Mouse (Mus musculus) urinary bladder, postnatal 25 days (tissue): ENCODE results near the gene Ano6.

Source experiments
- DNase-seq: peaks from one replicate; pipeline ENCODE4 v3.0.0; 2022; ENCODE audit warnings: low spot score

The Ano6 gene

GRCm38 (mm10) chr15:95976156-95976876, 185.7 kb downstream of the Ano6 start:
- no peak for DNase-seq

DNA sequence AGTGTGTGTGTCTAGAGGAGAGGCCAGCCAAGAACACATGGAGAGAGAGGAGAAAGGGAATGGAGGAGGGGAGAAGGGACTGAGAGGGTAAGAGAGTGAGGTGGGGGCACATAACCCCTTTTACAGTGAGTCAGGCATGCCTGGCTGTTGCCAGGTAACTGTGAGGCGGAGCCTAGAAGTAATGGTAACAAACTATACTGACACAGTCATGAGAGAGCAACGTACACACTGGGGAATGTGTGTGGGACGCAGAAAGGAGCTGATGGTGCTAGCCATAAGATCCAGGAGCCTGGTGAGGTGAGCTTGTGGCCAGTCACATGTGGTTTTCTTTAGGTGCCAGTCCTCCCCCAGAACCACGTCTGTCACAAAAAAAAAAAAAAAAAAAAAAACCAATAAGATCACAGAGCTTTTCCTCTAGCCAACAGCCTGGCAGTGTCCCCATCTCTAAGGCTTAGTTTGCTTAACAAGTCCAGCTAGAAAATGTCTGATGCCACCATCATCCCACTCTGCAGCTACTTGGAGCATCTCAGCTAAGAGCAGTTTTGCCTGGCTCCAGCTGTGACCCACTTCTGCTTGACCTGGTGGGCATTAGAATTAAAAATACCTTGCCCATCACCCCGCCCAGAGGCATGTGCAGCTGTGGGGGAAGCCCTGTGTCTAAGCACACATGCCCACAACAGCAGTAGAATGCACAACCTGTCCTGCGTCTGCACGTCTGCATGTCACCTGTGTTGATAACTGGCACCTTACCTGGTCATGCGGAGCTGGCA, 186.7 kb downstream of the Ano6 start:
- no peak for DNase-seq

DNA sequence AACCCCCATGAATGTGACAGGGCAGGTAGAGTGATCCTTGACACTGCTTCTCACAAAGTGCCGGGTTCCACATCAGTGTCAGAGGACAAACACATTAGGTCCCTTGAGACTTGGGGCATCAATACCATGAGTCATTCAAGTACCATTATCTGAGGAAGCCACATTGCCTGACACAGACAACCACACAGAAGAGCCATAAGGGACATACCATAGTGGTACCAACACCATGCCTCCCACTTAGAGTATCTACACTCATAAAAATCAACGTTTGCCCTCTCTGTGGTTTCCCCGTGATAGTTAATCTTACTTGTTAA, 187.3 kb downstream of the Ano6 start:
- no peak for DNase-seq

- DNase-seq = no peak
Observed at GRCm38 (mm10) chr15:95980641-95981040, 190.0 kb downstream of the Ano6 start.

GRCm38 (mm10) chr15:95987916-95988315, 197.3 kb downstream of the Ano6 start:
- no peak for DNase-seq

DNA sequence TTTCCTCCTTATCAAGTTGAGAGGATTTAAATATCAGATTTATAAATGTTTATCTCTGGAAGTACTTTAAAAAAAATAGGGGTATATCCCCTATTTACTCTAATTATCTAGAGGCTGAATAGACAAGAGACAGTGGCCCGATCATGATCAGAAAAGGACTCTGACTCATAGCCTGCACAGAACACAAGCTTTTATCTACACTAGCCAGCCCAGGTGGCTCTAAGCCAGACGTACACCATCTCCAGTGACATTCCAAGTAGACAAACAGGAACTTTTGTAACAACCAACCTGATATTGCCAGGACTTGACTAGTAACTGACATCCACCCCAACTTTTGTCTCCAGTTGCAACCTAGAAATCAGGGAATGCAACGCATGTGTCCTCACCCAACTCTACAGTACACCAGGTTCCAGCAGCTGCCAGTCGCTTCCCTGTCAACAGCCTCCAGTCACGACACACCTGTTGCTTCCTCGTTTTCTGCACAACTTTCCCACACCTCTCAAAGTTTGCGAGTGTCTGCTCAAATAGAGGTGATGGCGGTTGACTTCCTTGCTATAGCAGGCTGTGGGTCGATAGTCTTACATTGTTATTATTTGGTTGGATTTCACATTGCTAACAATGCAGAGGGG, 199.0 kb downstream of the Ano6 start:
- DNase-seq = no peak

DNA sequence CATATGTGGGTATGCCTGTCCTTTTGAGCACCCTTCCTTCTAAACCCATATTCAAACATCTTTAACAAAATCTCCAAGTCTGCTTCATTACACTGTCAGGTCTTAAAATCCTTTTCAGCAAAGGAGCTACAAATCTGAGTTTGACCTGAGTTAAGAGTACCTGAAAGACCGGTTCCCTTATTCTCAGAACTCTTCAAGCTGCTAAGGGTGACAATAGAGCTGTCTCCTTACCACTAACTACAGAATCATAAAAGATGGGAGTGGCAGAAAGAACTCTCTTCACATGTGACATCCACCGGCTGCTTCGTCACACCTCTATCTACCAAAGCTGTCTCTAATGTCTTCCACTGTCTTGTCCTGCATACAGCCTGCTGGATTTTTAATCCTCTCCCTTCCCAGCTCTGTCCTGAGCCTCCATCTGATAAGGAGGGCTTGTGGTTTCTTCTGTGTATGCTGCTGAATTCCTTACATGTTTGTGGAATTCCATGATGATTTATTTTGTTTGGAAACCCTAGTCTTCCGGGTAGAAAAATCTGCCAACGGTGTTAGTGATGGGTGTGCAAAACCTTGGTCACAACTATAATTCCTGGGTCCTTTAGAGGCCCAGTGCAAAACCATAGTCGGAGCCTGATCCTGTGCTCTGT, 212.4 kb downstream of the Ano6 start:
- no peak for DNase-seq

DNA sequence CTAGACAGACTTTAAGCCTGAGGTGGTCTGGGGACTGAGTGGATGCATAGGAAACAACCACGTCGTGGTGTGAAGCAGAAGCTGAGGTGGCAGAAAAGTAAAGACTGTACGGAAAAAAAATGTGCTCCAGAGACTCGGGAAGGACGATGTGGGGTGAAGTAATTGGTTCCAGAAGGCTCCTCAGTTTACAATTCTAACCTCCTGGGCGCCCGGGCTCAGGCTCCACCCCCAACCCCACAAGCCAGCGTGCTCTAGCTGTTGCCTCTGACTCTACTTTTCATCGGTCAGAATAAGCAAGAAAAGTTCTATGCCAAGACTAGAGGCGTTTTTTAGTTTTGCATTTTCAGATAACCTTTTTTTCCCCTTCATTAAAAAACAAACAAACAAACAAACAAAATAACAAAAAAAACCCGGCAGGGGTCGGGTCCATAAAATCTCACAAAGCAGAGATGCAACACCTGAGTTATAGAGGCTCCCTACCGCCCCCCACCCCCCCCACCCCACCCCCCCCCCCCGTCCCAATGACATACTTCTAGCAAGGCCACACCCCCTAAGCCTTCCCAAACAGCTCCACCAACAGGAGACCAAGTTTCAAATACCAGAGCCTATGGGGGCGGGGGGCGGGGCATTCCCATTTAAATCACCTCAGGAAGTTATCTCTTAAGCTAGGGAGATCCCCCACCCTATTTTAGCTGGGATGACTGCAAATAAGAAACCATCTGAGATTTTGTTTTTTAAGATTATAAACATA, 221.2 kb downstream of the Ano6 start:
- no peak for DNase-seq

DNA sequence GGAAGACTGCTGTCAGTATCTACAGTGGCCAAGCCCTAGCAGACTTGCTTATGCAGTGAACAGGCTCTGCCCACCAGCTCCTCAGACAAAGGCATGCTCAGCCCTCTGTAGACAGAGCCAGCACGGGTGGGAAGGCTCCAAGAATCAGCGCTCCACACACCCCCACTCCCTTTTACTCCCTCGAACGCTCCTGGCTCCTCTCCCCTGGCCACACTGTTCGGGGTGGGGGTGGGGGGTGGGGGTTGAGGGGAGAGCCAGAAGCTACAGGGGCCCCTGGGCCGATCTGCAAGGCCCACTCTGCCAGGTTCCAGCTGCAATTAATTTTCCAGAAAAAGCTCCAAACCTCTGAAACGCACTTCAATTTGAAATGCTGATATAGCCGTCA, 221.7 kb downstream of the Ano6 start:
- DNase-seq = no peak

DNA sequence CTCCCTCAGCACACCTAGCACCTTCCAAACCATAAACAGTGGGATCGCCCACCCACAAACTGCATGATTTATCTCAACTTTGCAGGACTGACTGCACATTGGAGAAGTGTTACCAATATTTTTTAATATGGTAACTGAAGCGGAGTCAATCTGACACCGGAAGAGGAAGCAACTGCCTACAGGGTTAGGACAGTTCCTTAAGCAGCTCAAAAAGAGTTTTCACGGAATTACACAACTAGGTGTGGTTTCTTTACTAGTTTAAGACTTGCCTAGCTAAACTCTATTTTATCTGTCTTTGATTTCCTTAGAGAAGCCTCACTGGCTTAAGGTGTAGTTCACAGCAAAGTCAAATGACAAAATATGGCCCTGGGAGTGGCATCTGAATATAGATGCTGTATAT, 223.9 kb downstream of the Ano6 start:
- DNase-seq = no peak

DNA sequence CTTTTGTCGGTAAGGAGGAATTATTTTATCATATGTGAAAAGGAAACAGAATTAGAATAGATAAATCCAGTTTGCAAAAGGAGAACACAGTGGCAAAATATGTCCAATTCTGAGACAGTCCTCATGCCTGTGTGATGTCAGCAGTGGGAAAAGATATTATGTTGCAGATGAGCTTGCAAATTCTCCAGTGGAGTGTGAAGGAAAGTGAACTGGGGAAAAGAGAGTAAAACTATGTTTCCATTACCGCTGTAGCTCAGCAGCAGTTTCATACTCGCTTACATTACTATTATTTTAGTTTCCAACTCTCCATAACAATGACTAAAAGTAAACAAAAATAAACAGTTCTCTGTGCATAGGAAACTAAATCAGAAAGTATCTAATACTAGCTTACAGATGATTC, 229.8 kb downstream of the Ano6 start:
- no peak for DNase-seq

DNA sequence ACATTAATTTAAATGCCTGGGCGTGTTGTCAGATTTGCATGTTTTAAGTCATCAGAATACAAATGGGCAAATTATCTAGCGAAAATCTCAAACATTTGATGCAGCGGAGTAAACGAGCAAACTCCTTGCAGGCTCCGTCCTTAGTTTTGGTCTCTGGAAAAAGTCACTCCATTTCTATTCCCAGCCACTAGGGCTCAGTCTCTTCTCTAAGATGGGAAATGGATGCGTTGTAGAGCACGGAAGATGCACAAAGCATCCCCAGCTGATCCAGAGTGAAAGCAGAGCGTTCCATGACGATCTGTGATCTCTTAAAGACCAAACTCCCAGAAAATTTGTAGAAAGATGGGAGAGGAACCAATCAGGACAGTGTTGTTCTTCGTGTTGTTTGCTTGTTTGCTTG, 230.9 kb downstream of the Ano6 start:
- no peak for DNase-seq
